Mouse (Mus musculus) lung, postnatal 0 days (tissue): ENCODE data around the gene Tdp2. TPM values are rescaled to one million over a fixed set of nuclear protein-coding genes. Genes with fewer than 3 reads are reported as not detected.
A peak's percentile ranks its signal among the peaks of the same experiment; 100 is the strongest.

Experiments used
- ATAC-seq: fragments of 200-750 bp; cut with Nextera tagmentation; 2 replicates; pipeline ENCODE4 v1.8.0; 2017; ENCODE audit warnings: moderate library complexity
- DNase-seq: peaks from one replicate; pipeline ENCODE4 v3.0.0-alpha.2; 2016; ENCODE audit warnings: low spot score
- H3K27ac ChIP-seq: fragments of 300-500 bp; sonication (generic); 2 replicates; pipeline ENCODE4 v1.5.1; 2014; ENCODE audit warnings: antibody characterized with exemption, mild to moderate bottlenecking, low read length, mixed read lengths
- H3K27me3 ChIP-seq: fragments of 300-500 bp; sonication (generic); replicated peaks from 2 replicates; pipeline ENCODE4 v1.6.1; 2014; ENCODE audit warnings: low read length, mixed read lengths; ENCODE audit not compliant: insufficient read depth
- H3K36me3 ChIP-seq: fragments of 300-500 bp; sonication (generic); 2 replicates; pipeline ENCODE4 v1.6.1; 2014; ENCODE audit warnings: low read length, mixed read lengths; ENCODE audit not compliant: insufficient read depth
- H3K4me1 ChIP-seq: fragments of 300-500 bp; sonication (generic); 2 replicates; pipeline ENCODE4 v1.6.1; 2014; ENCODE audit warnings: antibody characterized with exemption, low read depth, low read length, mixed read lengths; ENCODE audit not compliant: insufficient read depth
- H3K4me2 ChIP-seq: fragments of 300-500 bp; sonication (generic); replicated peaks from 2 replicates; pipeline ENCODE4 v1.6.1; 2014; ENCODE audit warnings: low read depth, mild to moderate bottlenecking, low read length, moderate library complexity, mixed read lengths
- H3K4me3 ChIP-seq: fragments of 300-500 bp; sonication (generic); 2 replicates; pipeline ENCODE4 v1.5.1; 2014; ENCODE audit warnings: low read depth, low read length
- H3K9ac ChIP-seq: fragments of 300-500 bp; sonication (generic); replicated peaks from 2 replicates; pipeline ENCODE4 v1.6.1; 2014; ENCODE audit warnings: low read depth, mild to moderate bottlenecking
- H3K9me3 ChIP-seq: fragments of 300-500 bp; sonication (generic); 2 replicates; pipeline ENCODE4 v1.6.1; 2016; ENCODE audit warnings: low read length, mixed read lengths
- CTCF ChIP-seq: IDR thresholded peaks from 2 replicates; pipeline ENCODE4 v1.5.1; 2016; ENCODE audit warnings: antibody characterized with exemption, mild to moderate bottlenecking
- EP300 ChIP-seq: IDR thresholded peaks from 2 replicates; pipeline ENCODE4 v1.6.1; 2016; ENCODE audit warnings: antibody characterized with exemption, mild to moderate bottlenecking, control low read depth
- WGBS: fragments of 180-500 bp; shearing (Covaris S2); extraction: QIAGEN DNeasy Blood & Tissue Kit; methylation state at CpG from one replicate; pipeline ENCODE4 v1.1.7; 2014; 5-methylcytosine and 5-hydroxymethylcytosine counted together
- polyA plus RNA-seq: library from polyadenylated mRNA; unstranded; fragments of >200 nt; fragmentation: Nextera tagmentation; extraction: Ambion mirVana; gene quantifications from 2 replicates; pipeline ENCODE4 v1.2.1, GENCODE M21; 2015

Gene Tdp2
- polyA plus RNA-seq: 20.8 and 21.2 TPM in 2 replicates

DNA sequence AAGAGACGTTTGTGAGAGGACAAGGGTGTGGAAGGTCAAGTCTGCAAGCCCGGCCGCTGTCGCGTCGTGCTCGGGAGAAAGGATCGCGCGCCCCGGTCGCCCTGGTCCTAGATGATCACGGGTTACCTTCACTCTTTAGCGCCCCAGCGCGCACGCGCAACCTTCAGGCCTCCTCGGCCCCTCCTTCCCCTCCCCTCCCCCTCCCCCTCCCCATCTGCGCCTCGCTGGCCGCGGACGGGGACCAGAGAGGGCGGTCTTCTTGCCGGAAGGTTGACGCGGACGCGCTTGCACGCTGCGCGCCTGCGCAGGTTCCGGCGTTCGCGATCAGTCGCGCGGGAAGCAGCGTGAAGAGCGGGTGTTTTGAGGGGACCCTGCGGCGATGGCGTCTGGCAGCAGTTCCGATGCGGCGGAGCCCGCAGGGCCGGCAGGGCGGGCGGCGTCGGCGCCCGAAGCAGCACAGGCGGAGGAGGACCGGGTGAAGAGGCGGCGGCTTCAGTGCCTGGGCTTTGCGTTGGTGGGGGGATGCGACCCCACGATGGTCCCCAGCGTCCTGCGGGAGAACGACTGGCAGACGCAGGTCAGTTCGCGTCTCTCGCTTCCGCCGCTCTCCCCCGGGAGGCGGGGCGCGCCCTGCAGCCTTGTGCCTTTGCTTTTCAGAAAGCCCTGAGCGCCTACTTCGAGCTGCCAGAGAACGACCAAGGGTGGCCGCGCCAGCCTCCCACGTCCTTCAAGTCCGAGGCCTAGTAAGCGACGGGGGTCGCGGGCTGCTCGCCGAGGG is at the start of gene Tdp2, which contains the start of gene Acot13:
TSS of gene Tdp2 (plus strand) at position 327 of the 778 bp plus-strand sequence.
TSS of gene Acot13 (minus strand) at position 188 of the 778 bp plus-strand sequence.
- H3K4me3 ChIP-seq: peak within 1 kb of the TSS; percentile 83
- H3K27ac ChIP-seq: peak within 1 kb of the TSS; percentile 95
- ATAC-seq: peak; percentile 98
- no peak for TF ChIP-seq EP300
- peak; percentile 29 for TF ChIP-seq CTCF
- peak; percentile 98 for DNase-seq
- H3K9me3 ChIP-seq: no peaks in the 10 kb centered on the region
- peak within 1 kb of the TSS; percentile 84 for H3K9ac ChIP-seq
- H3K27me3 ChIP-seq: no peaks in the 10 kb centered on the region
- under 1% methylated on average over 76 of the region's 90 CpGs for WGBS
- H3K4me2 ChIP-seq: peak within 1 kb of the TSS; percentile 89
- H3K4me1 ChIP-seq: peaks cover 4% of the 10 kb centered on the region; the same call in 1 of the 2 replicates
- H3K36me3 ChIP-seq: no peaks in the 10 kb centered on the region

DNA sequence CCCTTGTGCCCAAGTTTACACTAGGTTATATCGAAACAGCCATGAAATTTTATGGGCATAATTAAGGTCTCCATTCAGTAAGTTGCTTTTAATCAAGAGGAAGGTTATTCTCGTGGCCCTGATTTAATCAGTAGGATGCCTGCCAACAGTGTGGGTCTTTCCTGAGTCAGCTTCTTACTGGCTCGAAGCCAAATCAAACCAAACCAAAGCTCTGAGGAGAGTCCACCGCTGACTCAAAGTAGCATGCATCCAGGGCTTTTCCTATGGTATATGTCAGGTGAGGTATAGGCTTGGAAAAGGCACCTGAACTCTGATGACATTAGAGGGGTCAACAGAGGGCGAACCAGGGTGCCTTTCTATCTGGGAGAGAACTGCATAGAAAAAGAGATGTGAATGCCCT is 49.6 kb upstream of the Tdp2 start:
- WGBS: 40% methylated on average over 5 of the region's 5 CpGs
- TF ChIP-seq EP300 (no peak), CTCF (no peak)
- Histone ChIP-seq H3K9ac (no peak overlapping the region), H3K4me3 (no peak overlapping the region), H3K4me1 (no peaks in the 10 kb centered on the region), H3K36me3 (no peaks in the 10 kb centered on the region), H3K27me3 (no peaks in the 10 kb centered on the region), H3K4me2 (no peak overlapping the region), H3K27ac (no peak overlapping the region), H3K9me3 (no peaks in the 10 kb centered on the region)
- no peak for ATAC-seq
- no peak for DNase-seq

DNA sequence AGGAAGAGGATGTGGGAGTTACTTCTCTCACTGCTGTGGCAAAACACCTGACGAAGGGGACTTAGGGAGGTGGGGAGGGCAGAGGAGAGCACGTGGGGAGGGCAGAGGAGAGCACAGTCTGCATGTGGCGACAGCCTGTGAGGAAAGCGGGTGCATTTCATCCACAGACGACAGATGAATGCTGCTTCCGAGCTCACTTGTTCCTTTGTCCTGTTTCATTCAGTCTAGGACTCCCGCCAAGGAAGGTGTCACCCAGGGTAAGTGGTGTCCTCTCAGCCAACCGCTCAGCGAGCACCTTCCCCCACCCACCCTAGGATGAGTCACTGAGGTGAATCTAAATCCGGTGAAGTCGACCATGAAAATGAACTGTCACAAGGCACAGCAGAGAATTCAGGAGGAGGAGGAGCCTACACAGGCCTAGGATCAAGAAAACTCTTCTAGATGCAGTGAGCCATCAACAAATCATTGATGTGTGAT is 45.4 kb upstream of the Tdp2 start:
- Histone ChIP-seq H3K36me3 (no peaks in the 10 kb centered on the region), H3K27me3 (no peaks in the 10 kb centered on the region), H3K4me1 (no peaks in the 10 kb centered on the region), H3K4me2 (no peak overlapping the region), H3K4me3 (no peak overlapping the region), H3K9me3 (no peaks in the 10 kb centered on the region), H3K27ac (no peak overlapping the region), H3K9ac (no peak overlapping the region)
- ATAC-seq (no peak), DNase-seq (no peak)
- 60% methylated on average over 11 of the region's 11 CpGs for WGBS
- TF ChIP-seq EP300 (no peak), CTCF (no peak)

DNA sequence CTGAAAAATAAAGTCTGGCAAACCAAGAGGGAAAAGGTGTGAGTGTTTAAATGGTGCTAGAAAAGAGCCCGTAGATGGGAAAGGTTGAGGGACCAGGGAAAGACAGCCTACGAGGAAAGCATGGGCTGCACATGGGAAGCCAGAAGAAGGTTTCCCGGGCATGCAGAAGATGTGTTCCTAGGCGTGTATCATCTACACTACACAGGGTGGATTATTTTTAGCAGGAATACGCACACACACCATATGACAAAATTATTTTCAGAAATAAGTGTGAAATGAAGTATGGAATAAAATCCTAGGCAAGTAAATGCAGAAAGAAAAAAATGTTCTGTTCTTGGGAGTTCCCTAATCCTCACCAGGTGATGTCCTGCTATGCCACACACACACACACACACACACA is 44.0 kb upstream of the Tdp2 start:
- Histone ChIP-seq H3K9ac (no peak overlapping the region), H3K36me3 (no peaks in the 10 kb centered on the region), H3K4me1 (no peaks in the 10 kb centered on the region), H3K27me3 (no peaks in the 10 kb centered on the region), H3K27ac (no peak overlapping the region), H3K9me3 (no peaks in the 10 kb centered on the region), H3K4me3 (no peak overlapping the region), H3K4me2 (no peak overlapping the region)
- no peak for TF ChIP-seq EP300
- TF ChIP-seq CTCF: no peak
- no peak for DNase-seq
- no peak for ATAC-seq
- 81% methylated on average over 5 of the region's 5 CpGs for WGBS

DNA sequence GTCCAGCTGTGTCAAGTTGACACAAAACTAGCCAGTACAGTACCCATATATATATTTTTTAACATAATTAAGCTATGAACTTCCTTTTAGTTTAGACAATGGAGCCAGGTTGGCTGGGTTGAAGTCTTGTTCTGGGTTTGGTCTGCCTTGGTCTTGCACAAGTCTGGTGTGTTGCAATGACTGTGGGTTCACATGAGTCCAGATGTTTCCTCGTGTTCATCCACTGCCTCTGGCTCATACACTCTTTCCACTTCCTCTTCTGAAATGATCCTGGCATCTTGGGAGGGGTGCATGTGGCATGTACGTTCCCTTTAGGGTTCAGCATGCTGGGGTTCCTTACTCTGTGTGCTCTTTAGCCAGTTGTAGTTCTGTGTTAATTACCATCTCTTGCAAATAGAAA is 40.1 kb upstream of the Tdp2 start:
- H3K4me1 ChIP-seq: no peaks in the 10 kb centered on the region
- H3K9ac ChIP-seq: no peak overlapping the region
- no peaks in the 10 kb centered on the region for H3K27me3 ChIP-seq
- H3K36me3 ChIP-seq: no peaks in the 10 kb centered on the region
- DNase-seq: peak; percentile 68
- 42% methylated on average over 2 of the region's 2 CpGs for WGBS
- H3K27ac ChIP-seq: no peak overlapping the region
- no peak overlapping the region for H3K4me2 ChIP-seq
- ATAC-seq: peak; percentile 62
- no peaks in the 10 kb centered on the region for H3K9me3 ChIP-seq
- 0 out of 2 replicates have a peak, but pooled peaks have one; percentile 28 for TF ChIP-seq EP300
- no peak for TF ChIP-seq CTCF
- no peak overlapping the region for H3K4me3 ChIP-seq

DNA sequence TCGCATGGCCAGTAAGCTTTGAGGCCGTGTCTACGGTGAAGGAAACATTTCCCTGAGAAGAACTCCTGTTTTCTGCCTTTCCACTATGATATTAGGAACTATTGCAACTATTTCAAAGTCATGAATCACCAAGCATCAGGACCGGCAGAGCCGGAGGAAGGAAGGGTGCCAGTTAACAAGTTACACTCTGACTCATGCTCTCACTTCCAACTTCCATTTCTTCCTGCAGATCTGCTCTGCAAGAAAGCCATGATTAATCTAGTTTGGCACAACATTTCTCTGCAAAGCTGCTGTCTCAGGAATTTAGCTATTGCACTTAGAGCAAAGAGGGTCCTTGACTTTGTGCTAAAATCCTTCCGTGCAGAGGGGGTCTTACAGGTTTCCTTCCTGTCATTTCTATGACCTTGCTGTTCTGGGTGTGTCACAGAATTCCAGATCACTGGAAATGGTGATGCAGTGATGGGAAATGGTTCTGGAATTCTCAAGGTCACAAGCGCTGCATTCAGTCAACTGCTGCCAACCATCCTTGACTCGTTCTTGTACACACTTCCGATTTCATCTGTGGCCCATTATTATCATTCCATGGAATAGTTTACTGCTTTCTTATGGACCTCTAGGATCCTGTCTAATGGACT is 39.0 kb upstream of the Tdp2 start:
- no peak overlapping the region for H3K9ac ChIP-seq
- 55% methylated on average over 9 of the region's 9 CpGs for WGBS
- DNase-seq (peak; percentile 68), ATAC-seq (peak; percentile 48; the same call in 1 of the 2 replicates)
- H3K27me3 ChIP-seq: no peaks in the 10 kb centered on the region
- H3K4me1 ChIP-seq: no peaks in the 10 kb centered on the region
- H3K9me3 ChIP-seq: no peaks in the 10 kb centered on the region
- H3K27ac ChIP-seq: no peak overlapping the region
- no peak overlapping the region for H3K4me2 ChIP-seq
- H3K36me3 ChIP-seq: no peaks in the 10 kb centered on the region
- TF ChIP-seq EP300 (no peak), CTCF (no peak)
- no peak overlapping the region for H3K4me3 ChIP-seq
